Mouse (Mus musculus) heart, adult 9 months (tissue): ENCODE data around the gene Arhgef1.
A peak's percentile ranks its signal among the peaks of the same experiment; 100 is the strongest.

ENCODE experiments used
- DNase-seq, 2 experiments: peaks; one replicate each; pipeline ENCODE4 v3.0.0; 2022; ENCODE audit warnings: low spot score in 2 of 2

Arhgef1 gene

GRCm38 (mm10) chr7:24944257-24944950, 41.7 kb downstream of the Arhgef1 start, which contains the start of gene Gm4881:
Gm4881 (minus strand) TSS chr7:24944494.
- no peak for DNase-seq

- DNase-seq = no peak
Measured at GRCm38 (mm10) chr7:24947316-24948048, 44.8 kb downstream of the Arhgef1 start.

DNA sequence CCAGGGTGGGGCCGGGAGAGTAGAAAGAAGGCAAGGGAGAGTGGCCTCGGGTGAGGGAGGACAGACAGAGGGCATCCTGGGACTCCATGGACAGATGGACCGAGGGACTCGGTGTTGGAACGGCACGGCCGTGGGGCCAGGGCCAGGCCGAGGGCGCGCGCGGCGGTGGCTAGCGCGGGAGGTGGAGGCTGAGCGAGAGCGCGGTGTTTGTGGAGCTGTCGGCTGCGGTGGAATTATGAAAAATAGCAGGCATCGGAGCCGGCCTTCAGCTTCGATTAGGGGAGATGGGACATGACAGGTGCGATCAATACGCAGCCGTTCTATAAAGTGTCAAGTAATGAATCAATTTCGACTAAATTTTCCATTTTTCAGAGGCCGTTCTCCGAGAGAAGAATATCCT, 46.1 kb downstream of the Arhgef1 start:
- DNase-seq = no peak

DNA sequence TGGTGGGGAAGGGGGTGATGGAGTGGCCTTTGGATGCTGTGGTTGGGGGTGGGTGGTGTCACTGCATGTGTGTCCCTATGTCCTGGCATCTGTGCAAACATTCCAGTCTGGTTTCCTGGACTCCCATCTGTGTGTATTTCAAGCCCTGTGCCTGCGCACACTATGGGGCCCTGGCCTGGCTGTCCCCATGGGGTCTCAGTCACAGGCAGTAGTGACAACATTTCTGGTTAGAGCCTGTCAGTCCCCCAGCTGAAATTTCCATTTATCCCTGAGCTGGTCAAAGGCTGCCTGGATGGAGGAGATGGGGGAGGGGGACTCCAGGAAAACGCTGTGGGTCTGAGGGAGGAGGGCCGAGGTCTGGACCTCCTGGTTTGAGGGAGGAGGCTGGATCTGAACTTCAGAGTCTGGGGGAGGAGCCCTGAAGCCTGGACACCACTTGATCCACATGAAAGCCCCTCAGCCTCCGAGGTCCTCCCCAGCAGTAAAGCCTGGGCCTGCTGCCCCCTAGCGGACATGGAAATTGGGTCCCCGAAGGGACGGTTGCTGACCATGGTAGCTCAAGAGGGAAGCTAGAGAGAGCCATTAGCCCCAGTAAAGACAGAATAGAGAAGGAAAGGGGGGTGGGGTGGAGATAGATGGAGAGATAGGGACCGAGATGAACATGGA, 47.4 kb downstream of the Arhgef1 start:
- DNase-seq = peak; percentile 35

GRCm38 (mm10) chr7:24953966-24954365, 51.3 kb downstream of the Arhgef1 start:
- no peak for DNase-seq

GRCm38 (mm10) chr7:24954450-24954849, 51.7 kb downstream of the Arhgef1 start:
- DNase-seq = no peak

GRCm38 (mm10) chr7:24955226-24955625, 52.5 kb downstream of the Arhgef1 start:
- DNase-seq = no peak

DNA sequence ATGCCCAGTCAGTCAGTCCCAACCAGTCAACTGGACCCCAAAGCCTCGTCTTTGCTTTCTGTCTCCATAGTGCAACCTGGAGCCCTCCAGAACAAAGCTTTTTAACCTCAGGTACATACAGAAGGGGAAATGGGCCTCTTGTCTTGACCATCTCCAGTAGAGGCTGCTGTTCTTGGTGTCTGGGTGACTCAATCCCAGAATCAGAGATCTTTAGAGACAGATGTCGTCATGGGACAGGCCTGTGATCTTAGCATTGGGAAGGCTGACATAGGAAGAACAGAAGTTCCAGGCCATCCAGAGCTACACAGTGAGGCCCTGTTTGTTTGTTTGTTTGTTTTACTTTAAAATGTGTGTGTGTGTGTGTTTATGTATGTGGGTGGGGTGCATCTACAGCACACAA, 61.6 kb downstream of the Arhgef1 start:
- no peak for DNase-seq

DNA sequence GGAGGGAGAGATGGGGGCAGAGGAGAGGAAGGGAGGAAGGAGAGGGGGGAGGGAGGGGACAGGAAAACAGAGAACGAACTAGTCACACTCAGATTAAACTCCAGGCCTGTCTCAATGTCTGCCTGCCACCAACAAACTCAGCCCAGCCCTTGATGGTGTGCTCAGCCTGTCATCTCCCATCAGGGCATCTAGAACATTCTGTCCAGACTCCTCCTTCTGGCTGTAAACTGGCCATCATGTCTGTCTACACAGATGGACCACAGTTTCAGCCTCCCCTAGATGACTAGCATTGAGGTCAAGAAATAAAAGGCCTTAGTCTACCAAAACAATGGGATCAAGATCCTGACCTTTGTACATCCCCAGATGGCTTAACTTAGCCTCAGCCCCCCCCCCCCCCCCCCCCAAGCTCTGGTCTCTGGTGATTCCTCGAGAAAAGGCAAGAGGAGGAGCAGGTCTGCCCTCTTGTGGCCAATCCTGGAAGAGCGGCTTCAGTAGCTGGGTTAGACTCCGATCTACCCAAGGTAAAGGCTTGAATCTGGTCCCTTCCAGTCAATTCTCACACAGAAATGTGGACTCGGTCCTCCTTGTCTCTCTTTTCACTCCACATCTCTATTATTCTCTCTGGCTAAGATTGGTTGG, 62.3 kb downstream of the Arhgef1 start:
- DNase-seq = peak; percentile 62 to 71

DNA sequence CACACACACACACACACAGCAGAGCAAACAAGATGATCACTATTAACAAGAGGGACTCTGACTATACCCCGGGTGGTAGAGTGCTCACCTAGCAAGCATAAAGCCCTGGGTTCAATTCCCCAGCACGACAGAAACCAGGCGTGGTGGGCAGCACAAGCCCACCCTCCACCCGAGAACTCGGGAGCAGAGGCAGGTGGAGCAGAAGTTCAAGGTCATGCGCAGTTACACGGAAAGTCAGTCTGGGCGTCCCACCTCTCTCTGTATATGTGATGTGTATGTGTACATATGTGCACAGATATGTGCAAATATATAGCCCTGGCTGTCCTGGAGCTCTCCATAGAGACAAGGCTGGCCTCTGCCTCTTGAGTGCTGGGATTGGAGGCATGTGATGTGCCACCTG, 65.3 kb downstream of the Arhgef1 start:
- DNase-seq = no peak

- no peak for DNase-seq
Measured at GRCm38 (mm10) chr7:24968463-24968862, 65.8 kb downstream of the Arhgef1 start.

GRCm38 (mm10) chr7:24969805-24970204, 67.1 kb downstream of the Arhgef1 start:
- no peak for DNase-seq

GRCm38 (mm10) chr7:24970341-24970740, 67.6 kb downstream of the Arhgef1 start:
- no peak for DNase-seq

DNA sequence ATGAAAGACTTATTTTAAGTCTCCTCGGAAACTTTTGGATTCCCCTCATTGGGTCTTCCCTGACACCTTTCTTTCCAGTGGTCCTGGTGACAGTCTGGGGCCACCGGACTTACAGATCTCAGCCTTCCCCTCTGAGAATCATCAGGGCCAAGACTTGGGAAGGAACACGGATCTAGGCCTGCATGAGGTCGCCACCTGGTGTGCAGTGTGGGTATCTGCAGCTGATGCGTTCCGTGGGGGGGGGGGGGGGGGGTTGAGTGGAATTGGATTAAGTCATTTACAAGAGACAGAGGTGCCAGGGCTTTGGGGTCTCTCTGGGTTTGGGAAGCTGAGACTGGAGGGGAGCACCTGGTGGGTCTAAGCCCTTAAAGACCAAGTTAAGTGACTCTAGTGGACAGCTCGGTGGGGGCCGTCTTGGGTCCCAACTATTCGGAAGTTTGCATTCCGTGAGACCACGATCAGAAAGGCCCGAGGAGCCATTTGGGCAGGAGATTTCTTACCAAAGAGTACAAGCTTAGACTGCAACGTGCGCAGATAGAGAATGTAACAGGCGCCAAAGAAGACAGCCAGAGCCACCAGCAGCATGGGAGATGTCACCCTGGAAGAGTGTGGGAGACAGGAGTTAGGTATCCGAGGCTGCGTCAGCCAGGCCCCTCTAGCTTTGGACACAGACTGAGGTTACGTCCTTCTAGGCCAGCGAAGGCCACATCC, 68.7 kb downstream of the Arhgef1 start:
- DNase-seq = peak in 1 of 2 experiments; percentile 10

GRCm38 (mm10) chr7:24971972-24972893, 69.5 kb downstream of the Arhgef1 start, which contains the start of gene Rabac1:
Rabac1 (minus strand) TSS chr7:24972754.
- DNase-seq = peak; percentile 97 to 98

DNA sequence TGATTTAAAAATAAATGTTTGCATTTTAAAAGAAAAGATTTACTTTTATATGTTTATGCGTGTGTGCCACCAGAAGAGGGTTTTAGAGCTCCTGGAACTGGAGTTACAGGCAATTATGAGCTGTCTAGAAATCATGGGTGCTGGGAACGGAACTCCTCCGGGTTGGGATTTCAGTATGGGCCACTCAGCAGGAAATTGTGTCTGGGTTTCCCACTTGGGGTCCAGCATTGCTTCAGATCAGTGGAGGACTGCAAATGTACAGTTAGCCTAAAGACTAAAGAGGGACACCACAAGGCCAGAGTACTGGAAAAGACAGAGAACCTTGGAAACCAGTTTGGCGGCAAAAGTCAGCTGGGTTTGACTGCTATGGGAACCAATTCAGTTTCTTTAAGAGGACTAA, 70.5 kb downstream of the Arhgef1 start:
- no peak for DNase-seq

DNA sequence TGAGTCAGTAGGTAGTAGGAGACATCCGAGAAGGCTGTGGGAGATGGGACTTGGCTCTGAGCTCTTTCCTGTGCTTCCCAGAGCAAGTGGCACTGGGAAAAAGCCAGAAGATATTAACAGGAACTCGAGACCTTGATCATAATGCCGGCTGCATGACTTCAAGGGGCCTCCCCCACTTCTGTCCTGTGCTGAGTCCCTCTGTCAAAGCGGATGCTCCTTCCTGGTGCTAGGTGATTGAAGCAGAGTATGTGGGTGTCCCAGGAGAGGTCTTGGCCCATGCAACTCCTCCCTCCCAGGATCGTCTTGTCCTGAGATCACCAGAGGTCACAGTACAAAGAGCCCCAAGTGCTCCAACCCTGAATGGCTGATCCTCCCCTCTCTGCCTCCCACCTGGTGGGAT, 71.2 kb downstream of the Arhgef1 start:
- DNase-seq = no peak

DNA sequence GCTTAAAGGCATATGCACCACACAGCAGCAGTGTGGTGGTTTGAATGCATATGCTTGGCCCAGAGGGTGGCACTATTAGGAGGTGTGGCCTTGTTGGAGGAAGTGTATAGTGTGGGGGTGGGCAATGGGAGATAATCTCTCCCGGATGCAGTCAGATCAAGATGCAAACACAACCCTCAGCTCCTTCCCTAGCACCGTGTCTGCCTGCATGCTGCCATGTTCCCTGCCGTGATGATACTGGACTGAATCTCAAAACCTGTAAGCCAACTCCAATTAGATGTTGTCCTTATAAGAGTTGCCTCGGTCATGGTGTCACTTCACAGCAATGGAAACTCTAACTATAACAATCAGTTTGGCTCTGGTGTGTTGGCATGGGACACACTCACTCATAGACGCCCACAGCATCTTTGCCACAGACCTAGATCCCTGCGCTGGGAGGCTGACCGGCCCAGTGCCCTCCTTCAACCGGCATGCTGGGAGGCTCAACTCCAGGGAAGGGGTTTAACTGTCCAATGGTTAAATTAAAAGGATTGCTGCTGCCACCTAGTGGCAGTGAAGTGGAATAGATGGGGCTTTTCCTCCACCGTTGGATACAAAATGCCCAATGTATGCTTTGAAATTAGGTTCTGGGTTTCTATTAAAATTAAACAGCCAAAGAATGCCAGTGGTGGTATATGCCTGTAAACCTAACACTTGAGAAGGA, 72.3 kb downstream of the Arhgef1 start:
- peak; percentile 22 to 34 for DNase-seq
